Mouse (Mus musculus) layer of hippocampus, adult 2 months (tissue): ENCODE measurements at regions not wholly inside any gene's neighbourhood (a gene's known extent, or its start where the extent isn't known, plus 50 kb on each side); places are given as distances from the start of the nearest gene placed in this dataset.

ENCODE experiments used
- DNase-seq, 2 experiments: peaks; one replicate each; pipeline ENCODE4 v3.0.0; 2022; ENCODE audit warnings: low spot score in 2 of 2
- H3K27ac ChIP-seq: fragments of 200-600 bp; 2 replicates; pipeline ENCODE4 v1.8.1; 2022
- H3K4me3 ChIP-seq: fragments of 200-600 bp; 2 replicates; pipeline ENCODE4 v1.8.1; 2022; ENCODE audit warnings: mild to moderate bottlenecking
- CTCF ChIP-seq: fragments of 200-600 bp; conservative IDR thresholded peaks from 2 replicates; pipeline ENCODE4 v1.8.1; 2022; ENCODE audit warnings: antibody characterized with exemption, mild to moderate bottlenecking, moderate library complexity

GRCm38 (mm10) chr4:54128717-54129698 lies 303.2 kb downstream of the Tmem38b start:
- no peak for DNase-seq

GRCm38 (mm10) chr4:54156146-54156545 lies 330.3 kb downstream of the Tmem38b start:
- DNase-seq, result no peak
- Histone ChIP-seq H3K27ac (no peak overlapping the region), H3K4me3 (no peak overlapping the region)
- no peak for TF ChIP-seq CTCF

More at GRCm38 (mm10) chr4:54128717-54129698, 303.2 kb downstream of the Tmem38b start:
- TF ChIP-seq CTCF, result no peak
- no peak overlapping the region for H3K27ac ChIP-seq
- H3K4me3 ChIP-seq, result no peak overlapping the region

- no peak overlapping the region for H3K4me3 ChIP-seq
- 0 out of 2 replicates have a peak, but pooled peaks have one; percentile 24 for TF ChIP-seq CTCF
- DNase-seq, result peak; percentile 10 to 19
- H3K27ac ChIP-seq, result no peak overlapping the region
Observed at GRCm38 (mm10) chr4:54161337-54161993, 335.6 kb downstream of the Tmem38b start.

DNA sequence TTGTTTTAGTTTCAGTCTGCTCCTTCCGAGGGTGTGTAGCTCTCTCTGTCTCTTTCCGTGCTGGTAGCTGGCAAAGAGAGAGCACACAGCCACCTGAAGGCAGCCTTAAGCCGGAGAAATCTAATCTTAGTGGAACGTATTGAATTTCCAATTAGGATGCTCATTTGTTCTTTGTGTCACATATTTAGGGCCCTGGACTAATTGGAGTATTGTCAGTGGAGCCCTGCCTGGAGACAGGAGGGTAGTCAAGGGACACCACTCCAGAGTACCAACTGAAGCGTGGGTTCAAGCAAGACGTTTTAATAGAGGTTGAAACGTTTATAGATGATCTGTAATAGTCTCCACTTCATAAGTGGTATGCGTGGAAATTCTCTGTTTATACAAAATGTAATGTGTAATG lies 336.5 kb downstream of the Tmem38b start:
- H3K4me3 ChIP-seq, result no peak overlapping the region
- TF ChIP-seq CTCF, result no peak
- no peak overlapping the region for H3K27ac ChIP-seq
- DNase-seq, result no peak

DNA sequence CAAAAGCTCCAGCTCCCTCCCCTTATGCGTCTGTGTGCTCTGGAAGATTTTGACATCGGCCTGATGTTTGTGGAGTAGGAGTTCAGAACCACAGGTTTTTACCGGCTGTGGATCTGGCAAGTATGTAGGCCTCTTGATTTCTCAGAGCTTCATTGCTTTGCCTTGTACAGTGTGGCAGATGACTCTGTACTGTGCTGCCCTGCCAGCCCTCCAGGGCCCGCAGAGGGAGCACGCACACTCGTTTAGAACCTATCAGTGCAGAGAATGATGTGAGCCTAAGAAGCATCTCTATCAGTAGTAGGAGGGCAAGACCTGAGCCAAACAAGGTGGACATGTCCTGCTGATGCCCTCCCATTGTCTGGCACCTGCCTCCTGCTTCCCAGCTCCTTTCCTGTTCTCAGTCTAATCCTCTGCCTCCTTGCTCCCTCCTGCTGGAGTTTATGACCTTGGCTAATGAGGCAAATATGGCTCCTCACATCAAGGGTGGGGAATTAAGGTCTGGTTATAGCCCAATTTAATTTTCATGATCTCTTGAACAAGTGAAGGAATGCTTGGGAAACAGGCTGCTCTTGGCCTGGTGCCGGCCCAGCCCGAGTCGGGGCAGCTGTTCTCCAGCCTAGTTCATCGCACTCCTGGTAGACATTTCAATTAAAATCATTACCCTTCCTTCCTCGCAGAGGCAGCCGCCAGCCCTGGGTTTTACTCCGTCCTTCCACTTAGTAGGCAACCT lies 344.5 kb downstream of the Tmem38b start:
- DNase-seq, result no peak
- TF ChIP-seq CTCF, result no peak
- H3K27ac ChIP-seq, result no peak overlapping the region
- no peak overlapping the region for H3K4me3 ChIP-seq

GRCm38 (mm10) chr4:54184213-54184612 lies 358.4 kb downstream of the Tmem38b start:
- no peak for TF ChIP-seq CTCF
- Histone ChIP-seq H3K27ac (no peak overlapping the region), H3K4me3 (no peak overlapping the region)
- no peak for DNase-seq

- TF ChIP-seq CTCF, result no peak
- Histone ChIP-seq H3K4me3 (no peak overlapping the region), H3K27ac (no peak overlapping the region)
- no peak for DNase-seq
Observed at GRCm38 (mm10) chr4:54195734-54196133, 369.9 kb downstream of the Tmem38b start.

GRCm38 (mm10) chr4:54202440-54202839 lies 376.6 kb downstream of the Tmem38b start:
- no peak overlapping the region for H3K27ac ChIP-seq
- no peak for TF ChIP-seq CTCF
- no peak overlapping the region for H3K4me3 ChIP-seq
- no peak for DNase-seq

GRCm38 (mm10) chr4:54224572-54224971 lies 398.7 kb downstream of the Tmem38b start:
- TF ChIP-seq CTCF, result no peak
- H3K27ac ChIP-seq, result no peak overlapping the region

More at GRCm38 (mm10) chr4:54224572-54224971, 398.7 kb downstream of the Tmem38b start:
- no peak for DNase-seq
- no peak overlapping the region for H3K4me3 ChIP-seq
